Mouse (Mus musculus) thymus, adult 2 months (tissue): ENCODE measurements at regions not wholly inside any gene's neighbourhood (a gene's known extent, or its start where the extent isn't known, plus 50 kb on each side); places are given as distances from the start of the nearest gene placed in this dataset.

Experiments
- CTCF ChIP-seq: fragments of 200-500 bp; IDR thresholded peaks from 2 replicates; pipeline ENCODE4 v1.5.1; 2012; ENCODE audit warnings: mild to moderate bottlenecking, control low read depth, low read length, moderate library complexity, borderline replicate concordance; ENCODE audit not compliant: control insufficient read depth, poor library complexity, insufficient read depth; ENCODE audit errors: extremely low read depth
- POLR2A ChIP-seq: fragments of 200-500 bp; IDR thresholded peaks from 2 replicates; pipeline ENCODE4 v1.6.1; 2012; ENCODE audit warnings: mild to moderate bottlenecking, low read length, control low read depth, moderate library complexity; ENCODE audit not compliant: control insufficient read depth, poor library complexity, insufficient read depth; ENCODE audit errors: extremely low read depth

GRCm38 (mm10) chr17:79504209-79504608 is 107.5 kb upstream of the Rmdn2 start:
- TF ChIP-seq CTCF (no peak), POLR2A (no peak)
